Mouse (Mus musculus): Measurements from ENCODE around the gene Aff3. TPM values are rescaled to one million over a fixed set of nuclear protein-coding genes. Genes with fewer than 3 reads are reported as not detected.

Gene Aff3
- total RNA-seq, 2 experiments from 2014 or later = 2.4 to 2.6 TPM

DNA sequence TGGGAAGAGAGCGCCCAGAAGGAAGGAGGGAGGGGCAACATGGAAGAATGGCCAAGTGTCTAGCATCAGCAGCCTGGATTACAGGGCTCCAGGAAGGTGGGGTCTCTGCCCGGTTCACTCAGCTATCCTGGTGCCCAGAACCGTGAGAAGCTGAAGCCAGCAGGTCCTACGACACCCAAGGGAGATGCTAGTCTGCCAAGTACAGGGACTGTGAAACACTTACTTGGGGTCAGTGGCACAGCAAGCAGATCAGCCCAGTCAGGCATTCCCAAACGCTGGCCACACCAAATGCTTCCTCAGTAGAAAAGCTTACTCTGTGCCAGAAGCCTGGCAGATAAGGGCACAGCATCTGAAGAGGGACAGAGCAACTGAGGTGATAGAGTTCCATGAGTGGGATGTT, 266.2 kb downstream of the Aff3 start:
- ATAC-seq (ENCODE audit: poor library complexity, severe bottlenecking) = no peak

DNA sequence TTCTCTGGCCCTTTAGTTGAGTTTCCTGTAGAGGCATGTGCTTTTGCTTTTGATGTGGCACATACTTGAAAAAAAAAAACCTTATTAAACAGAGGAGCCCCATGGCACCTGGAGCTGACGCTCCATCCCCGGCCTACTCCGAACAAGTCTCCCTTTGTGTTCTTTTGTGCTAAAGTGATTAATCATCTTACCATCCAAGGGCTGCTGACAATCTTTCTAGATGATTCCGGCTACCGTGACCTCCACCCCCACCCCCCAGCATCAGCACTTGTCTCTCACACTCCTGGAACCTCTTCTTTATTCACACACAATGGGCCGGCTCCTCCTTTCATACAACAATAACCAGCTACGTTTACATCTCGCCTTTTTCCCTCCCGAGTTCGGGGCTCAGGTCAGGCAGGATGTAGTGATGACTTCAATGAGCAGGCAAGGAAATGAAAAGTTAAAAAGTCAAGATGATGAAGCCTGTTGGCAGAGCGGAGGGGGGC, 269.5 kb downstream of the Aff3 start:
- no peak for ATAC-seq (ENCODE audit: poor library complexity, severe bottlenecking)

DNA sequence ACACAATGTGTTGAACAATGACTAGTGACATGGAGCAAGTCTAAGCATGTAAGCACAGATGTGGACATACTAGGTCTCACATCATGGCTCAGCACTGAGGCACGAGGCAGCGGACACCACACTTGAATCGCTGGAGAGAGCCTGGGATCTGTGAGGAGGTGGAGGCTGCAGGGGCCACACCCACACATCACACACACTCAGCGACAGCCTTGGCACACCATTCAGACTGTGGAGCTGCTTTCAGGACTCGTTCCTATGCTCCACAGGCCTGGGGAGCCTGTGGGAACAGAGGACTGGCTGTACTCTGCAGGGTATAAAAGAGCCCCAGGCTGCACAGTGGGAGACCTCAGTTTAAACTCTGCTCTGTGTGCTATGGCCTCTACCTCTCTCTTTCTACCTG, 270.3 kb downstream of the Aff3 start:
- no peak for ATAC-seq (ENCODE audit: poor library complexity, severe bottlenecking)

DNA sequence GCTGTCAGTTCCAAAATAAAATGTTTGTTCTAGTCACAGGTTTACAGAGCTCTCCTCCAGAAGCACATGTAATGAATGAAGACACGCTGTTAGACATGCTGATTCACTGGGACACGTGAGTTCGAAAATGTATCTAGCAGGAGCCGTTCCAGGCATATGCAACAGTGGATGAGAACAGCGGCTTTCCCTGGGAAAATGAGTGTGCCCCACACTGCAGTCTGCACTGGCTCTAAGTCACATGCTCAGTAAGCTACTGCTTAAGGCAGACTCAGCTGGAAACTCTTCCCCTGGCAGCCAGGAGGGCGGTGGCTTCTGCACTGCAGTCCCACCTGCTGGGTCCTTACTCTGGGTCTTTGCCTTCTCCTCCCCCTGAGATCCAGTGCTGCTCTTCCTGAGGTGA, 271.2 kb downstream of the Aff3 start:
- no peak for ATAC-seq (ENCODE audit: poor library complexity, severe bottlenecking)

DNA sequence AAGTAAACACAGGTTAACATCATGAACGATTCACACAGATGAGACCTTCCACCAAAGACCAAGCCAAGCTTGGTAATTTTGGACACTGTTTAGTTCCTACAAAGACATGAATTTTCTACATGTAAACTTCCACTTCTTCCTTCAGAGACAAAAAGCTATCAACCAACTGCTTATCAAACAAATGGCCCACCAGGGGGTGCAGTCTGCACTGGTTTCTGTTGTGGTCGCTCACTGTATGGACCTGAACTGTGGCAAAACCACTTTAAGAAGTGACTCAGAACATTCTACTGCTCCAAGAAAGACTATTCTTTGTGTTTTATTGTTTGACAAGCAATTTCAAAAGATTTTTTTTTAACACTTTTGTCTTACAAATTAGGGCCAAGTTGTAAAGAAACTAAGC, 271.8 kb downstream of the Aff3 start:
- ATAC-seq (ENCODE audit: poor library complexity, severe bottlenecking) = no peak; the same call in 1 of the 2 replicates

DNA sequence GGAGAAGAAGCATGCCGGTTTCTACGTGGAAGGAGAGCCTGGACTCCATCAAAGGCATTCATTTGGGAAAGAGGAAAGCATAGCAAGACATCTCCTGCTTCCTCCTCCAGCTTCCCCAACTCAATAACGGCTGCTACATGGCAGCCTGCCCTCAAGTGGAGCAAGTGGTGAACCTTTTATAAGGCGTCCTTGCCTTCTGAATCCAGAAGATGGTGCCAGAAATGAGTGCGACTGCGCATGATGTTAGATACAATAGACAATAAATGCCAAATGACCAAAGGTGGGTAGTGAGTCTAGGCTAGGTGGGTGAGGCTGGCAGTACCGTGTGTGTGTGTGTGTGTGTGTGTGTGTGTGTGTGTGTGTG, 273.9 kb downstream of the Aff3 start:
- no peak for ATAC-seq (ENCODE audit: poor library complexity, severe bottlenecking)

DNA sequence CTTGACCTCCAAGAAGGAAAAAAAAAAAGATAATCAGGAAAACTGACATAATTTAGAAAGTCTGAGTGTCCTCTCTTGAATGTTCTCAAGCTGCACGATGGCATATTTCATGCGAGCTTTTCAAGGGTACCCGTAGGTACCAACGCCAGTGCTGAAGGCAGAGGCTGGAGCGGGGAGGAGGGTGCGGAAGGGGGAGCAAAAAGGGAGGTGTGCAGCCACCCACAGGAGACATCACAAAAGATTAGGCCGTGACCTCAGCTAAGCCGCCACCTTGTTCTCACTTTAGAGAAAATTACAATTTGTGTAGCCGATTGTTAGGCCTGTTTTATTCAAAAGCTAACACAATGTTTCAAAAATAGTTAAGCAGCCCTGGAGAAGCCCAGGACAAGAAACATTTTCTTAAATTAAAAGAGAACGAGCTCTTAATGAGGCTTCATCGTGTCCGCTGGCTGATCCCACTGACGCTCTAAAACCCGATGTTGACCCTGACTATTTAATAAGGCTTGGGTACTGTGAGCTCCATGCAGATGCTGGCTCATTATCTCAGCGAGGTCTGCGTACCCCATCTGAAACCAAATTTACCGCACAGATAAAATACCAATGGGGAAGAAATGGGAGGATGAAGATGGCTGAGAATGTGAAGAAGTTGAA, 274.4 kb downstream of the Aff3 start:
- no peak for ATAC-seq (ENCODE audit: poor library complexity, severe bottlenecking)

DNA sequence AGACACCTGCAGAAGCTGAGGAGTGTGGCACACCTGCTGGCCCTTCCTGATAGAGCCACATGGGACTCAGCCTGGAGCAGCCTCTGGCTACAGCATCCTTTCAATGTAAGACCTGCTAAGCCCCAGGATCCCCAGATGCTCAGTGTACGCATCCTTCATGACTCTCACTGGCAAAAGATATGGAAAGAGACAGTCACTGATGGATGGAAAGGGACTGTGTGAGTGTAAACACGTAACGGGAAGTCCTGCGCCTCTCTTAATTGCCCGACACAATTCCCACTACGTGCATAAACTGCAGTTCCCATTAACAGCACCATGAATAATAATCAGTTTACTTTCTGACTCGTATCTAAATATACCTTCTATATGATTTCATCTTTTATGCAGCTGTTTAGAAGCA, 275.2 kb downstream of the Aff3 start:
- no peak for ATAC-seq (ENCODE audit: poor library complexity, severe bottlenecking)

DNA sequence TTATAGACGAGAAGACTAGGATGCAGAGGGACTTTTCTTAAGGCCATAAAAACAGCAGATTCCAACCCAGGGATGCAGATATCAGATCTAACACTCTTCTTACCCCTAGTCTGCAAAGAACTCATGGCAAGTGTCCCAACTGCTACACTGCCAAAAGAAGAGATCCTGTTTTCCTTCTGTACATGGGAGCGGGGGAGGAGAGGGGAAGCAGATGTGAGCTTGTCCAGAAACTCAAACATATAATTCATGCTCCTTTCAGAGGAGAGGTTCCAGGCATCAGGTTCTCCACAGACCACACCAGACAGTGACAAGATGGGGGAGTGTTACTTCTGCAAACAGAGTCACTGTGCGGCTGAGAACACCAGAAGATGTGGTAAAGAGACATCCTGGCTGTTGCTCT, 276.3 kb downstream of the Aff3 start:
- ATAC-seq (ENCODE audit: poor library complexity, severe bottlenecking) = no peak

DNA sequence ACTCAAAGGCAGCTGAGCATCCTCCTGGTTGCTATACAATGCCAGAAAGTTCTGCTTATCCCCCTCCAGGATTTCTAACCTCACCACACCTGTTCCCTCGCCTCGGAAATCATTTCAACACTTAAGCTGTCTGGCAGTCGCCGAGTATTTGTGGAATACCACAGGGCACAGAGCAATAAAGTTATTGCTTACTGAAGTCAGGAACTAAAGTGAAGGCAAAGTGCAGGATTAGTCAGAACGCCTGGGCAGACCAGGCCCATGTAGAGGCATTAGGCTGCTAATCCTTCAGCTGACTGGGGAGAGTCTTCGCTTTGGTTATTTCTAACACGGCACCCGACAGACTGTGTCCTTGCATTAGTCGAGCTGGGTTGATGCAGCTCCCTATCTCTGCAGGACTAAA, 277.3 kb downstream of the Aff3 start:
- no peak for ATAC-seq (ENCODE audit: poor library complexity, severe bottlenecking)

DNA sequence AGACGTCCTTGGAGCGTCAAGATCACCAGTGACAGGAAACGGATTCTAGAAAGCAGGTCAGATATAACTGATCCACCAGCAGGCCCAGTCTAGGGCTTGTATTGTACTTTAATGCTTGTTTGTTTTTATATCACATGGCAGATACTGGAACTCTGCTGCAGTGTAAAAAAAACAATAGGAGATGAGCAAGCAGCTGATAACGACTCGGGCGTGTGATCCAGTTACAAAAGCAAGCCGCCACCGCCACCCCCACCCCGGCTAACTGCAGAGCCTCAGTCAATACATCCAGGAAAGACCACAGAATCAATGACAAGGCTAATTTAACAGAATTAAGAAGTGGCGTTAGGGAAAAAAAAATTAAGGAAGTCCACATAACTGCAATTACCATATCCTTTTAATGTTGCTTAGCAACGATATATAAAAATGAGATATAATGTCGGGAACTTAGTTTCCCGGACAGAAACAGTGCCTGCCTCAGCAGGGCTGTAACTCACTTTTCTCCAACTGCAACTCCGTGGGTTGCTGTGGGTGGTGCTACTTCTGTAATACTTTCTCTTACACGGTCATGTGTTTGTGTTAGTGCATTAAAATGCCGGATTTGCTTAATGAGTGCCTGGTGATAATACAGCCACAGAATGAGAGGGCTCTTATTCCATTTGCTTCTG, 280.2 kb downstream of the Aff3 start:
- ATAC-seq (ENCODE audit: poor library complexity, severe bottlenecking) = no peak

DNA sequence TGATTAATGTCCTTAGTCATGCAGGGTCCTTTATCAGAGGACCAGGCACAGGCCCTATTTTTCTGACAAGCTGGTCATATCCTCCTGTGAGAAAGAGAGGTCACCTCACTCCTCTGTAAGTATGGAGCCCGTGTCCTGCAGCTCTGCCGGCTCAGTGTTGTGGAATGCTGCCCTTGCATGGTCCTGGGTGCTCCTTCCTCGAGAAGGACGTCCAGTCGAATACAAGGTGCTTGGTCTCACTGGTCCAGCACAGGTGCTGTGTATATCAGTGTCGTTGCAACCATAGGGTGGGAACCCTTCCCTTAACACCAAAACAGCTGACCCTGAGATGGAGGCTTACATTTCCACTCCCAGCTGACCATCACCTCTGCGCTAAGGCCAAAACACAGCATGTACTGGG, 280.7 kb downstream of the Aff3 start:
- ATAC-seq (ENCODE audit: poor library complexity, severe bottlenecking) = no peak

DNA sequence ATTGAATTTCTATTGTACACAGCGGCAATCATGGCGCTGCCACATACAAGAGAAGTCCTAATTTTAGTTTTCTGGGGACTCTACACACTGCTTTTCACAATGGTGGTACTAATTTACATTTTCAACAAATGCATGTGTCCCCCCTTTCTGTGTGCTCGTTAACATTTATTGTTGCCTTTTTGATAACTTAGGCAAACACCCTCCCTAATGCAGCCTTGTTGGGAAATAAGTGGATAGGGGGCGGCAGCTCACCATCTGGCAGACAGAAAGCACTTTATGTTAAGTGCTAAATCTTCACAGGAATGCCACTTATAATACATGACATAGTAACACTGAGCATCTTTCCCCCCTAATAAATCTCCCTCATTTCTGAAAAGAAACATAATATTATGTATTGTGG, 282.1 kb downstream of the Aff3 start:
- ATAC-seq (ENCODE audit: poor library complexity, severe bottlenecking) = no peak

DNA sequence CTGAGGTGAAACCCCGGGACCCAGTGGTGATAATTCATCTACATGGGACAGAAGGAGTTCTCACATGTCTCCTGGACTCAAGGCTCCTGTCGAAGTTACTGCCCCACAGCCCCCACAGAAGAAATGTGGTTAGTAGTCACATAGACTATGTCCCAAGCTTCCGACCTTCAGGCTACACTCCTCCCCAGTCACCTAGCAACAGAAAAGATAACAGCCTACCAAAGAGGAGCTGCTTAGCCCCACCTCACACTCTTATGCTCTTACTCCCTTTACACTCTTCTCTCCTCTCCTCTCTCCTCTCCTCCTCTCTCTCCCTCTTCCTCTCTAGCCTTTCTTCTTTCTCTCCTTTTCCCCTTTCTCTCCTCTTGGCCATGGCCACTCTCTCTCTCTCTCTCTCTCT, 286.8 kb downstream of the Aff3 start:
- no peak for ATAC-seq (ENCODE audit: poor library complexity, severe bottlenecking)

DNA sequence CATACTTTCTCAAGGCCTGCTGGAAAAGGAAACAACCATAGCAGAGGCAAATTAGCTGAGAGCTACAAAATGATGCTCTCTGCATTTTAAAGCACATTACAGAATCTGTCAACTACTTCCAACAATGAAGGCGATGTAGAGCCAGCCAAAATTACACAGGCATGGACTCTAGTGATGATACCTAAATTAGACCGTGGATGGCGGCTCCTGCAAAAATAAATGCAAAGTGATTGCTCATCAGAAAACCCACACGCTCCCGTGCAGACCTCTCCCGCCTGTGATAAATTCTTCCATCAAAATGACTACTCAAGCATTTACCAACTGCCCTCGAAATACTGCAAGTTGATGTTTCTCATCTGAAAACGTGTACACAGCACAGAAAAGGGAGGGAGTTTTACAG, 295.6 kb downstream of the Aff3 start:
- ATAC-seq (ENCODE audit: poor library complexity, severe bottlenecking) = no peak

DNA sequence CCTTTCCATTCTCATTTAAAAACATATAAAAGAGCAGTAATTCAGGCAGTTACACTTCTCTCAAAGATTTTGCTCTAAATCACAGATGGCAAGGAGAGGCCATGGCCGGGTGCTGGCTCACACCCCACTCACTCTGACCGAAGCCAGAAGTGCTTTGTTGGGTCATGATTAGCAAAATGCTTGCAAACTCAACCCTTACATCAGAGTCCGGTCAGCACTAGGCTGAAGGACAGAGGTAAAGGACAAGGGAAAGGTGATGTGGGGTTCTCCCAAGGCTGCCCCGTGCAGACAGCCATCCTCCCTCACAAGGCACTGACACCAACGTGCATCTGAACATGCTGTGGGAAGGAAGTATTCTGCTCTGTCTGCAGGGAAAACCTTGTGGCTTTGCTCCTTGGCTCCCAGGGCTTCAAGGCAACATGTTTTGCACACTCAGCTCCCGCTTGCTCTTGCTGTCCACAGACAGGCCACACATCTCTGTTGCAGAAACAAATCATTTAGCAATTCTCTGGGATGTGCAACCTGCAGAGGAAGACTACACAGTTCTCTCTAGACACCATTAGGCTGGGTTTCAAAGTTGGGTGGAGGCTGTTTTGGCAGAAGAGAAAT, 296.6 kb downstream of the Aff3 start:
- 0 out of 2 replicates have a peak, but pooled peaks have one; percentile 40 for ATAC-seq (ENCODE audit: poor library complexity, severe bottlenecking)

DNA sequence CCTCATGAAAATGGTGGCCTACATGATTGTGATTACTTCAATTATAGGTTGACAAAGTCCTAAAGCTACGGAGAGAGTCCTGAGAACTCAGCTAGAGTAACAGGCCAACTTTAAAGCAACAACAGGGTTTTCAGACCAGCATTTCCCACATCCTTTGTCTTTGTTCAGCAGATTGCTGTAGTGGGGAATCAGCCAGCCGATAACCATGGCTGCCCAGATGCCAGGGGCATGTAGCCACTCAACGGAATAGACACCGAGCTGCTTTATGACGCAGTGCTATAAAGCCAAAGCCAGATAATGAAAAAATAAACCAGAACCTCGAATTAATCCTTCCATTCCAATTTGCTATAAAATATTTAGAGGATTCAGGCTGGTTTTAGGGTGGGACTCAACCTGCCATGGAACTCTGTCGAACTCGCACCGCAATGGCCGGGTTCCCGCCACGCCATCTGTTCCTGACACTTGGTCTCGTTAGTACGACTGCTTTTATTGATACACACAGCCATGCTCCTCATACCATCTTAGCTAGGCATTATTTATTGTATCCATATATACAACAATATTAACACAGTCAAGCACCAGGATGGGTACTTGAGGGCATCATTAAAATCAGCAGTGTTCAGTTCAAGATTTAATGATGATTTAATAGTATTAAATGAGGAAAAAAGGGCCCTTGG, 297.2 kb downstream of the Aff3 start:
- no peak for ATAC-seq (ENCODE audit: poor library complexity, severe bottlenecking)

DNA sequence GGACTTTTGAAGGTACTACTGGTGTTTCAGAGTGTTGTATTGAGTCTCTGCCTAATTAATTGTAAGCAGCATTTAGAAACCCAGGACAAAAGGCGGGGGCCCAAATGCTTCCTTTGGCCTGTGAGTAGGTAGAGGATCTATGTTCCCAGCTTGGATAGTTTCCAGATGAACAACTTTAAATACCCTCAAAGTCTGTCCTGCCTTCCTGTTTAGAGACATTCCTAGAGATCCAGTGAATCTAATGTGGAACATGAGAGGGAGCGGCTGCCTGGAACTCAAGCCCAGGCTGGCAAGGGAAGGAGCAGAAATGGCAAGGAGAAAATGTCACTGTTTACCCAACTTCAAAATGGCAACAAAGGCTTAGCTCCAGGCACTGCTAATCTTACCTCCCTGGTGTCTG, 300.9 kb downstream of the Aff3 start:
- ATAC-seq (ENCODE audit: poor library complexity, severe bottlenecking) = no peak

DNA sequence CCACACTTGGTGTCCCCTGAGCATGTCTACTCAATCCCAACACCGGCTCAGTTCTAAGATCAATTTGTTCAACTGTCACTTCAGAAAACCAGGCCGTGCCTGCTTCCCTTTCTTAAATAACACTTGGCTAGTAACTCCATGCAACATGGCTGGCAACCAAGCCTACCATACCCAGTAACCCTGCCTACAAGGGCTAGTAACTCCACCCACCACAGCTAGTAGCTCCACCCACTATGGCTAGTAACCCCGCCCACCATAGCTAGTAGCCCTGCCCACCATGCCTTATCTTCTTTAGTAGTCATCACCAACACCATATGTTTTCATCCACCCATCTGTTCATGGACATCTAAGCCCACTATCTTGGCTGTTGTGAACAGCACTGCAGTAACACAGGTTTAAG, 302.5 kb downstream of the Aff3 start:
- ATAC-seq (ENCODE audit: poor library complexity, severe bottlenecking) = no peak

DNA sequence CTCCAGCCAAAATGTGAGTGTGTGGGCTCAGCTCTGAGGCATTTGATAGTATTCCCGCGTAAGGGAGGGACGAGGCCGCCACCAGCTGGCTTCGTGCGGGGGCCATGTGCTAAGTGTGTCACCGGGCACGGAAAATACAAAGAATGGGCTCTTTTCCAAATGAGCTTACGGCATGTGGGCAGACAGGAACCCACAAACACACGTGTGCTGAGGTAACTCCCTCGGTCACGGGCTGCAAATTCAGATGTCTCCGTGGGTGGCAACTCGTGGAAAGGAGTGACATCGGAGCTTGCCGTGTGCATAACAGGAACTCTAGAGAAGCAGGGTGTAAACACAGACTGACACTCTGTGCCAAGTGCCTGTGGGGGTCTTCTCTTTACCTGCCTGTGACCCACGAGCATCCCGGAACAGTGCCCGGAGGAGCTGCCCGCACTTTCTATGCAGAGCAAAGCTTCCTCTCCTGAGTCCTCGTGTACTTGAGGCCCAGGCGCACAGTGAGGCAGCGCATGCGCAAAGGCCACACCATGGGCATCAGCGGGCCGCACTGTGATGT, 305.9 kb downstream of the Aff3 start:
- ATAC-seq (ENCODE audit: poor library complexity, severe bottlenecking) = no peak

DNA sequence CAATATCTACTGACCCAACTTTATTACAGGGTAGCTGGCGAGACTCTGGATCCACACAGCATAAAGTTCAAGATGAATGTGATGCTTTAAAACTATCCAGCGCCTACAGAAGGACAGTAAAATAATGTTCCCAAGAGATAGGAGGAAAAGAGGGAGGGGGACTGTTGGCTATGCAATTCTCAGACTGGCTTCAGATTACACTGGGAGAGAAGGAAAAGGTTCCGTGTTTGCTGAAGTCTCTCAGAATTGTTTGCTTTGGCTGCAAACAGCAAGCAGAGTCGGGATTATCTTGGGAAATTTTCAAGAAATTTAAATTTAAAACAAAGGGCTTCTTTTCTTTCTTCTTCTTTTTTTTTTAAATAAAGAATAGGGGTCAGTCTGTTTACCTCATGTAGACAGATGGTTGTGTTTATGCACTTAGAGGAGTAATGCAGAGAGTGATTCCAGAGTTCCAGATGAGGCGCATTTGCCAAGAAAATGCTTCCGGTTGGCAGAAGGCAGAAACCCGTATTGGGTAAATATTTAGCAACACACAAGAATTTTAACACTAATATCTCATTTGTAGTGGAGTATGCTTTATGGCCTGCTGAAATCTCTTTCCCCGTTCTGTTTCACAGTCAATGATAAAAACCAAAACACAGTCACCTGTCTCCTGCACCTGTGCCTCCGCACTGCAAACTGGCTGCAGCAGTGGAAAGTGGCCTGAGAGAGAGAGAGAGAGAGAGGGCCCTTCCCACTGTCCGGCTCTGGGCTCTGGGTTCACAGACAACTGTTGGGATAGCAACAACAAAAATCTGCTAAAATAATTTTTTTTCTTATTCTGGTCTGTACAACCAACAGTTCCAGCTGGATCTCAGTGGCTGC, 306.6 kb downstream of the Aff3 start:
- no peak for ATAC-seq (ENCODE audit: poor library complexity, severe bottlenecking)

All from megakaryocyte, adult 5-6 weeks (primary cell).